Mouse (Mus musculus) heart, adult 2 months (tissue): Measurements from ENCODE around the gene Nmnat2. TPM values are rescaled to one million over a fixed set of nuclear protein-coding genes. Genes with fewer than 3 reads are reported as not detected.

ENCODE experiments used
- DNase-seq, 2 experiments: peaks; one replicate each; pipeline ENCODE4 v3.0.0; 2021
- H3K27ac ChIP-seq: fragments of 200-600 bp; 2 replicates; pipeline ENCODE4 v1.8.1; 2022
- H3K27me3 ChIP-seq: fragments of 200-500 bp; 2 replicates; pipeline ENCODE4 v1.6.1; 2012; ENCODE audit warnings: mild to moderate bottlenecking, low read length, inconsistent platforms, mixed read lengths; ENCODE audit not compliant: control insufficient read depth, insufficient read depth
- H3K36me3 ChIP-seq: fragments of 200-500 bp; 2 replicates; pipeline ENCODE4 v1.6.1; 2012; ENCODE audit warnings: low read length, inconsistent platforms; ENCODE audit not compliant: control insufficient read depth, insufficient read depth
- H3K4me1 ChIP-seq: fragments of 200-500 bp; 2 replicates; pipeline ENCODE4 v1.6.1; 2011; ENCODE audit warnings: low read length; ENCODE audit not compliant: control insufficient read depth, insufficient read depth
- H3K4me3 ChIP-seq: fragments of 200-600 bp; 2 replicates; pipeline ENCODE4 v1.8.1; 2022
- H3K79me2 ChIP-seq: fragments of 200-500 bp; replicated peaks from 2 replicates; pipeline ENCODE4 v1.6.1; 2012; ENCODE audit warnings: mild to moderate bottlenecking, inconsistent platforms, low read length, moderate library complexity, mixed read lengths; ENCODE audit not compliant: control insufficient read depth, insufficient read depth
- H3K9ac ChIP-seq: fragments of 200-500 bp; 2 replicates; pipeline ENCODE4 v1.6.1; 2012; ENCODE audit warnings: low read depth, mild to moderate bottlenecking, control low read depth, inconsistent platforms, low read length, mixed read lengths
- CTCF ChIP-seq: fragments of 200-600 bp; IDR thresholded peaks from 2 replicates; pipeline ENCODE4 v1.8.1; 2022; ENCODE audit warnings: antibody characterized with exemption, mild to moderate bottlenecking, moderate library complexity
- EP300 ChIP-seq: fragments of 200-500 bp; IDR thresholded peaks from 2 replicates; pipeline ENCODE4 v1.6.1; 2011; ENCODE audit warnings: low read depth, low read length, control low read depth; ENCODE audit not compliant: insufficient read depth
- POLR2A ChIP-seq: fragments of 200-500 bp; IDR thresholded peaks from 2 replicates; pipeline ENCODE4 v1.6.1; 2011; ENCODE audit warnings: mild to moderate bottlenecking, low read depth, low read length, control low read depth; ENCODE audit not compliant: insufficient read depth
- WGBS: fragments of 180-500 bp; shearing (Covaris S2); methylation state at CpG from one replicate; pipeline ENCODE4 v1.1.7; 2018; 5-methylcytosine and 5-hydroxymethylcytosine counted together
- intact Hi-C: fragments of 180-260 bp; cut with DNase I; formaldehyde crosslinking; loops from one replicate; pipeline ENCODE4 v1.15.1; 2025
- polyA plus RNA-seq: library from polyadenylated mRNA; depleted of rRNA; stranded (reverse); fragments of >200 nt; gene quantifications from 2 replicates; pipeline ENCODE4 v1.2.3, GENCODE M21; 2012
- total RNA-seq, 2 experiments: library from RNA; stranded (reverse); gene quantifications; 2 replicates each; pipeline ENCODE4 v1.2.3; 2021

The Nmnat2 gene
- total and polyA plus RNA-seq, 3 experiments, result 0.29 to 0.89 (median 0.66) TPM

DNA sequence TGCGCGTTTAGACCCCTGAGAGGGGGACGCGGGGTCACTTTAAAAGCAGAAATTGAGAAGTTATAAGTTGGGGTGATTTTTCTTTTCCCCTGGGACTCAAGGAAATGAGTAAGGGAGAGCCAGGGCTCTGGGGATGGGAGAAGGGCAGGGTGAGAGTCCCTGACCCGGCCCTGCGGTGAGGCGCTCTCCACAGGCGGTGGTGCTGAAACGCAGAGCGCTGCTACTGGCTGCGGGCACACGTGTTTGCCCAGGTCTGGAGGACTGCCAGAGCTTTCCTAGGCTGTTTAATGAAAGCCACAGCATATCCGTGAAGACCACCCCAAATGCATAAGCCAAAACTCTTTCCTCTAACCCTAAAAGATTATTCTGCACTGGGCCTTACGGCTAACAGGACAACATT lies 1.4 kb downstream of the Nmnat2 start:
- H3K27me3 ChIP-seq, result peaks cover 8% of the 10 kb centered on the region
- intact Hi-C loops, result no loop called here

DNA sequence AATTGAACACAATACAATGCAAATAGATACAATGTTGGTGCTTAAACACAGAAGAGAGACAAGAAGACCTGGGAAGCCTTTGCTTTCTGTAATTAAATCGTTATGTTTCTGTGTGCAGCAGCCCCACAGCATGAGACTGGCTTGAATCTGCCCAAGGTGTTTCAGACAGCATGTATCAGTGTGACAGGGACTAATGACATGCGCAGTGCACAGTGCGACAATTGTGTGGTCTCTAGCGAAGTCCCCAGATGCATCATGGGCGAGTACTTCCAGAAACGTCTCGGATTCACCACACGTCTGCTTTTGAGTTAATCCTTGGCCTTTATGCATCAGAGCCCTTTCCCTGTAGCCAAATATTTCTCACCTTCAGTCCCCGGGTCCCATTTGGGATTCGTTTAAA lies 9.6 kb downstream of the Nmnat2 start:
- no peaks in the 10 kb centered on the region for H3K79me2 ChIP-seq
- no peaks in the 10 kb centered on the region for H3K27me3 ChIP-seq
- 83% methylated on average over 10 of the region's 10 CpGs for WGBS
- intact Hi-C loops, result no loop called here
- no peak overlapping the region for H3K4me3 ChIP-seq
- no peaks in the 10 kb centered on the region for H3K4me1 ChIP-seq
- TF ChIP-seq EP300, result no peak
- no peak for TF ChIP-seq POLR2A
- TF ChIP-seq CTCF, result no peak
- no peak overlapping the region for H3K27ac ChIP-seq
- no peak overlapping the region for H3K9ac ChIP-seq
- no peak for DNase-seq
- H3K36me3 ChIP-seq, result no peaks in the 10 kb centered on the region

More for the DNA sequence above, 1.4 kb downstream of the Nmnat2 start:
- Histone ChIP-seq H3K36me3 (no peaks in the 10 kb centered on the region), H3K4me1 (peaks cover 5% of the 10 kb centered on the region; the same call in 1 of the 2 replicates), H3K4me3 (no peak overlapping the region), H3K9ac (no peak overlapping the region), H3K27ac (no peak overlapping the region), H3K79me2 (no peaks in the 10 kb centered on the region)
- peak; percentile 46 to 66 for DNase-seq
- TF ChIP-seq CTCF (no peak), EP300 (no peak), POLR2A (no peak)
- 5% methylated on average over 14 of the region's 14 CpGs for WGBS

GRCm38 (mm10) chr1:152966222-152966621 lies 11.4 kb downstream of the Nmnat2 start:
- Histone ChIP-seq H3K4me1 (no peaks in the 10 kb centered on the region), H3K79me2 (no peaks in the 10 kb centered on the region), H3K4me3 (no peak overlapping the region), H3K36me3 (no peaks in the 10 kb centered on the region), H3K9ac (no peak overlapping the region), H3K27ac (no peak overlapping the region), H3K27me3 (no peaks in the 10 kb centered on the region)
- no peak for DNase-seq
- no peak for TF ChIP-seq POLR2A
- no peak for TF ChIP-seq CTCF
- TF ChIP-seq EP300, result no peak
- WGBS, result 76% methylated on average over 6 of the region's 6 CpGs
- intact Hi-C loops, result no loop called here

DNA sequence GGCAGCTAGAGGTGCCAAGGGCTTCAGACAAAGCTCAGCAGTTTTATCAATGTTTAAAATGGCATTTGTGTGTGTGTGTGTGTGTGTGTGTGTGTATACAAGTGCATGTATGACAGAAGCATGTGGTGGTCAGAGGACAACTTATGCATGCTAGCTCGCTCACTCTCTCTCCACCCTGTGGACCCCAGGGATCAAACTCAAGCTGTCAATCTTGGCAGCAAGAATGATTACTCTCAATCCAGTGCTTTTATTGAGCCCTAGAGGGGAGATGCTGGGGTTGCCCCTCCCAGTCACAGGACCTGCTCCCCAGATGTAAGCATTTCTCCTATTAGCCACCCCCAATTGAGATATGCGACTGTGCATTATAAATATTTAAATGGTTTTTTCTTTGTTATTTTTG lies 11.9 kb downstream of the Nmnat2 start:
- Histone ChIP-seq H3K4me1 (no peaks in the 10 kb centered on the region), H3K27me3 (no peaks in the 10 kb centered on the region), H3K79me2 (no peaks in the 10 kb centered on the region), H3K36me3 (no peaks in the 10 kb centered on the region), H3K9ac (no peak overlapping the region), H3K27ac (no peak overlapping the region), H3K4me3 (no peak overlapping the region)
- 79% methylated on average over 2 of the region's 2 CpGs for WGBS
- TF ChIP-seq EP300 (no peak), POLR2A (no peak), CTCF (no peak)
- DNase-seq, result no peak
- intact Hi-C loops, result no loop called here

DNA sequence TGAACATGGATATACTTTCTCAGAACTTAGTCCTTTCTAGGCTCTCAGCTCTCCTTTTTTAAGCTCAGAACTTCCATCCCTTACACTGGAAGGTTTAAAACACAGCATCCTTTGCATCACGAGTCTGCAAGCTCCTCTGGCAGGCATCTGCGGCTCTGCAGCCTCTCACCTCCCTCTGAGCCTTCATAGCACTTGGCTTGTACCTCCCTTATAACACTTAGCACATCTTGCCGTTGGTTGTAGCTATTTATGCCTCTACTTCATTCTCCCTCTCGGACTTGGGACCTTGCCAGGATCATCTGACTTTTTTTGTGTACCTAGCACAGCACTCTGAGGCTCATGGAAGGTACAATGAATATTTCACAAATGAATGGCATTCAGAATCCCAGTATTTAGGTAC lies 14.3 kb downstream of the Nmnat2 start:
- H3K27ac ChIP-seq, result no peak overlapping the region
- no peak overlapping the region for H3K4me3 ChIP-seq
- no peaks in the 10 kb centered on the region for H3K27me3 ChIP-seq
- H3K9ac ChIP-seq, result no peak overlapping the region
- TF ChIP-seq POLR2A, result no peak
- no peak for TF ChIP-seq CTCF
- TF ChIP-seq EP300, result no peak
- no peaks in the 10 kb centered on the region for H3K36me3 ChIP-seq
- DNase-seq, result no peak
- no peaks in the 10 kb centered on the region for H3K79me2 ChIP-seq
- intact Hi-C loops, result no loop called here
- WGBS, result 25% methylated on average over 4 of the region's 4 CpGs
- H3K4me1 ChIP-seq, result no peaks in the 10 kb centered on the region

DNA sequence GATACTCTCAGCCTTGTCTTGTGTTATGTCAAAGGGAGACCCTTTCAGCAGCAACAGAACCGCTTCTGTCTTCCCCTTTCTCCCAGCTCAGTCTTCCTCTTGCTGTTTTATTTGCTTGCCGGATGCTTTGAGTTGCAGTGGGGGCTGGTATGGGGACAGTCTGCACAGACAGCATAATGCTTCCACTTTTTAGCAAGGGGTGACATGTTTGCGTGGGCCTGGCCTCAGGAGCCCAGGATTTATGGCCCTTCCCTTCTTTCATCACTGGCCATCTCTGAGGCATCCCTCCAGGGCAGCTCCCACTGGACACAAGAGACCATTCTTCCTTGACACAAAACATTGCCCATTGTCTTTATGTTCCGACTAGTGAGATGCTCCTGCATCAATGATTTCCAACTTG lies 18.2 kb downstream of the Nmnat2 start:
- no peaks in the 10 kb centered on the region for H3K4me1 ChIP-seq
- WGBS, result 62% methylated on average over 4 of the region's 4 CpGs
- H3K9ac ChIP-seq, result no peak overlapping the region
- TF ChIP-seq CTCF, result no peak
- no peak for TF ChIP-seq EP300
- no peak for TF ChIP-seq POLR2A
- H3K27ac ChIP-seq, result no peak overlapping the region
- H3K27me3 ChIP-seq, result no peaks in the 10 kb centered on the region
- H3K79me2 ChIP-seq, result no peaks in the 10 kb centered on the region
- intact Hi-C loops, result no loop called here
- no peak overlapping the region for H3K4me3 ChIP-seq
- no peaks in the 10 kb centered on the region for H3K36me3 ChIP-seq
- DNase-seq, result no peak

- 59% methylated on average over 5 of the region's 5 CpGs for WGBS
- intact Hi-C loops, result no loop called here
Measured at GRCm38 (mm10) chr1:152973421-152973820, 18.6 kb downstream of the Nmnat2 start.

More at GRCm38 (mm10) chr1:152973421-152973820, 18.6 kb downstream of the Nmnat2 start:
- TF ChIP-seq EP300 (no peak), CTCF (no peak), POLR2A (no peak)
- no peaks in the 10 kb centered on the region for H3K79me2 ChIP-seq
- no peaks in the 10 kb centered on the region for H3K4me1 ChIP-seq
- H3K36me3 ChIP-seq, result no peaks in the 10 kb centered on the region
- no peak overlapping the region for H3K4me3 ChIP-seq
- no peak overlapping the region for H3K27ac ChIP-seq
- no peak for DNase-seq
- H3K9ac ChIP-seq, result no peak overlapping the region
- H3K27me3 ChIP-seq, result no peaks in the 10 kb centered on the region
